Mouse (Mus musculus) hematopoietic multipotent progenitor cell, adult 10-12 weeks (in vitro differentiated cells): ENCODE data around the gene Fgfr2. TPM values are rescaled to one million over a fixed set of nuclear protein-coding genes. Genes with fewer than 3 reads are reported as not detected.

Experiments
- polyA plus RNA-seq: library from polyadenylated mRNA; stranded (reverse); fragments of >175 nt; gene quantifications from 2 replicates; pipeline ENCODE4 v1.2.3, GENCODE M21; 2012; ENCODE audit warnings: low replicate concordance

Fgfr2 gene
- polyA plus RNA-seq, 1 experiment = not detected

Other genes starting within 250 kb of the Fgfr2 start
- gene Zranb1, start 192.2 kb downstream of the Fgfr2 start, polyA plus RNA-seq = 3.6 TPM in 2 replicates
- gene Ctbp2, start 1.0 kb upstream of the Fgfr2 start, polyA plus RNA-seq = 10.9 and 14.4 TPM in 2 replicates